ENCODE assay signal across 18 mouse cellular contexts in genomic region chr2:77819539-77819938, GRCm38 (mm10). TPM values are rescaled to one million over a fixed set of nuclear protein-coding genes. Genes with fewer than 3 reads are reported as not detected.
DNase-seq lines count a peak whose midpoint lies in the region; ATAC-seq and TF ChIP-seq lines count a peak whose summit lies in the region.
"Had no signal": no experiment of that assay in that cellular context is flagged by ENCODE, and none has a peak within 500 bp of the region (broad histone marks: within the 10 kb centered on the region; RNA-seq: fewer than 3 reads in every experiment).

Zfp385b (minus strand) TSS chr2:77819639.

- DNase-seq in frontal cortex, adult 2 months (ENCODE audit: extremely low spot score in 1 of 2, low spot score in 1 of 2): no peak
- DNase-seq in frontal cortex, postnatal 25 days (ENCODE audit: low spot score in 2 of 2): no peak
- no peak for DNase-seq in layer of hippocampus, adult 2 months (ENCODE audit: low spot score in 2 of 2)
- no peak for DNase-seq in layer of hippocampus, adult 9-11 months
- DNase-seq in brain, embryonic 14.5 days (ENCODE audit: low read depth): no peak
- DNase-seq in left cerebral cortex, postnatal 14 days (ENCODE audit: low spot score in 2 of 2): no peak
- DNase-seq in heart, postnatal 25 days (ENCODE audit: low spot score): no peak
- DNase-seq: adrenal gland, postnatal 14 days; heart, adult 2 months; heart, postnatal 4 days; lung, postnatal 14 days; thymus, adult 18-20 months had no signal

- intact Hi-C loops in left cerebral cortex, postnatal 14 days (cut with DNase I): loop anchor here (5.0 kb wide), 1 partner anchor 62 kb away; no protein-coding TSS in a partner anchor
- intact Hi-C loops in heart, postnatal 25 days (cut with DNase I): no loop called here

- no peak within 1 kb of the TSS for H3K27ac ChIP-seq in layer of hippocampus, adult 2 months
- H3K27ac ChIP-seq: heart, adult 2 months; kidney, postnatal 0 days; liver, embryonic 12.5 days; midbrain, embryonic 12.5 days had no signal

- ATAC-seq in CD4-positive, CD25-positive, alpha-beta regulatory T cell, adult 4 months: no peak
- ATAC-seq: liver, embryonic 12.5 days had no signal

- TF ChIP-seq POLR2A in brain, embryonic 14.5 days (IDR thresholded peaks at IDR 0.05; ENCODE audit: borderline replicate concordance, extremely low read depth, insufficient read depth, insufficient read length, poor library complexity, severe bottlenecking): no peak

- H3K4me3 ChIP-seq in layer of hippocampus, adult 2 months: no peak within 1 kb of the TSS
- H3K4me3 ChIP-seq: erythroblast, embryonic 14.5 days; heart, adult 2 months; liver, embryonic 12.5 days; midbrain, embryonic 12.5 days had no signal

- TF ChIP-seq CTCF in layer of hippocampus, adult 2 months (conservative IDR thresholded peaks at IDR 0.05): no peak
- no peak for TF ChIP-seq CTCF in brain, embryonic 14.5 days (IDR thresholded peaks at IDR 0.05; ENCODE audit: borderline replicate concordance, extremely low read depth, insufficient read depth, insufficient read length)

RNA-seq across cellular contexts. Expression of gene Zfp385b, which starts in this region (rescaled TPM):
- polyA plus RNA-seq in frontal cortex, adult 2 months (2012; rRNA removed): 59.1 and 69.4 TPM in 2 replicates
- 10 to 100 TPM; 50.4 to 51.4 TPM for total RNA-seq in layer of hippocampus, adult 2 months (2021)
- 9.6 and 13.8 TPM in 2 replicates for polyA plus RNA-seq in brain, embryonic 14.5 days (2012; rRNA removed)
- 10 to 100 TPM; 46.9 to 48.8 TPM for total RNA-seq in left cerebral cortex, postnatal 14 days (2021)
- under 1 TPM in 1 of 2 experiments, not detected in 1; 0.28 TPM for polyA plus RNA-seq in CD4-positive, CD25-positive, alpha-beta regulatory T cell, adult 4 months (2017; shearing (Covaris generic))
- total RNA-seq in heart, postnatal 25 days (2021): 10 to 100 TPM in 1 of 2 experiments, 1 to 10 TPM in 1; 10.0 to 11.5 TPM
- total RNA-seq: common myeloid progenitor, adult 5-6 weeks had no signal
- polyA plus RNA-seq: erythroblast, embryonic 14.5 days had no signal
